Mouse (Mus musculus): Measurements from ENCODE around the gene Spint2. TPM values are rescaled to one million over a fixed set of nuclear protein-coding genes. Genes with fewer than 3 reads are reported as not detected.
"Not testable (repeated sequence)": the region's sequence is repeated elsewhere in the genome, so short reads cannot be mapped to it uniquely, and the experiment has no call there.

Gene Spint2
- total and polyA plus RNA-seq, 3 experiments, result 4.1 to 29.1 TPM; not detected in 1

- H3K79me2 ChIP-seq (replicated peaks; ENCODE audit: control insufficient read depth, extremely low read depth, insufficient read depth, poor library complexity, severe bottlenecking); H3K4me3 ChIP-seq (replicated peaks in 1 of 3; ENCODE audit: low read depth in 2 of 3, low read length in 2 of 3, poor library complexity in 1 of 3); dilution Hi-C loops (cut with MboI; ENCODE audit: extremely low pct_ligation_motif_present, extremely low pct_unique_long_range_greater_than_20kb, low sequenced_read_pairs); H3K4me2 ChIP-seq (ENCODE audit: insufficient read depth, low read depth, poor library complexity, severe bottlenecking); H3K36me3 ChIP-seq (replicated peaks in 1 of 2; ENCODE audit: control insufficient read depth in 1 of 2, insufficient read depth in 1 of 2, low read length in 1 of 2); H3K27ac ChIP-seq (ENCODE audit: insufficient read depth, low read depth); H3K9me3 ChIP-seq (replicated peaks; ENCODE audit: low read length); H3K27me3 ChIP-seq (replicated peaks); H3K9ac ChIP-seq (ENCODE audit: insufficient read depth, low read depth); DNase-seq (ENCODE audit: extremely low read depth): not testable (repeated sequence)
- in situ Hi-C loops (cut with MboI; ENCODE audit: low pct_ligation_motif_present, low pct_unique_long_range_greater_than_20kb, low sequenced_read_pairs), result loop anchor here (5.0 kb wide), 1 partner anchor 34 kb away; the partner anchor contains the start of gene 2200002D01Rik
- H3K4me1 ChIP-seq (ENCODE audit: control insufficient read depth in 1 of 2, insufficient read depth in 2 of 2), result peaks cover 0 to 10% of the 10 kb centered on the region in 2 experiments; a peak in 2 of 4 replicates
Measured at GRCm38 (mm10) chr7:29212775-29213560, 68.7 kb downstream of the Spint2 start.

DNA sequence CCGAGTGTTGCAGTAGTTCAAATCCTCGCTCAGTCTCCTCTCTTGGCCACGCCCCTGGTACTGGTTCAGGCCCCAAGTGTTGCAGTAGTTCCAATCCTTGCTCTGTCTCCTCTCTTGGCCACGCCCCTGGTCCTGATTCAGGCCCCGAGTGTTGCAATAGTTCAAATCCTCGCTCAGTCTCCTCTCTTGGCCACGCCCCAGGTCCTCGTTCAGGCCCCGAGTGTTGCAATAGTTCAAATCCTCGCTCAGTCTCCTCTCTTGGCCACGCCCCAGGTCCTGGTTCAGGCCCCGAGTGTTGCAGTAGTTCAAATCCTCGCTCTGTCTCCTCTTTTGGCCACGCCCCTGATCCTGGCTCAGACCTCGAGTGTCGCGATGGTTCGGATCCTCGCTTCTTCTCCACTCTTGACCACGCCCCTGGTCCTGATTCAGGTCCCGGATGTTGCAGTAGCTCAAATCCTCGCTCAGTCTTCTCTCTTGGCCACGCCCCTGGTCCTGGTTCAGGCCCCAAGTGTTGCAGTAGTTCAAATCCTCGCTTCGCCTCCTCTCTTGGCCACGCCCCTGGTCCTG, 69.4 kb downstream of the Spint2 start:
- peaks cover 9% of the 10 kb centered on the region for H3K9me3 ChIP-seq (replicated peaks; ENCODE audit: low read length)
- TF ChIP-seq POLR2AphosphoS2 (IDR thresholded peaks at IDR 0.05; ENCODE audit: low read depth, low read length), result no peak
- TF ChIP-seq RAD21 (IDR thresholded peaks at IDR 0.05; ENCODE audit: low read depth, low read length), result no peak
- TF ChIP-seq HCFC1 (IDR thresholded peaks at IDR 0.05; ENCODE audit: low read depth, low read length), result no peak
- TF ChIP-seq CHD1 (IDR thresholded peaks at IDR 0.05; ENCODE audit: low read depth, low read length), result no peak
- TF ChIP-seq E2F4 (IDR thresholded peaks at IDR 0.05; ENCODE audit: insufficient replicate concordance, low read depth, low read length), result no peak
- TF ChIP-seq MAZ (IDR thresholded peaks at IDR 0.05; ENCODE audit: low read depth, low read length), result no peak
- TF ChIP-seq NELFE (IDR thresholded peaks at IDR 0.05; ENCODE audit: low read depth, low read length), result no peak
- TF ChIP-seq MAFK (IDR thresholded peaks at IDR 0.05; ENCODE audit: insufficient replicate concordance, low read length), result no peak
- no peak for TF ChIP-seq USF2 (conservative IDR thresholded peaks at IDR 0.05; ENCODE audit: low read depth, low read length)
- TF ChIP-seq ZMIZ1 (IDR thresholded peaks at IDR 0.05; ENCODE audit: low read depth, low read length), result no peak
- TF ChIP-seq BHLHE40 (IDR thresholded peaks at IDR 0.05; ENCODE audit: low read depth, low read length), result no peak
- no peak for TF ChIP-seq RCOR1 (conservative IDR thresholded peaks at IDR 0.05; ENCODE audit: low read depth, low read length)
- H3K4me3 ChIP-seq (replicated peaks in 1 of 3; ENCODE audit: low read depth in 2 of 3, low read length in 2 of 3, poor library complexity in 1 of 3), result peak overlapping the region; percentile 40 to 52 (median 52)
- H3K79me2 ChIP-seq (replicated peaks; ENCODE audit: control insufficient read depth, extremely low read depth, insufficient read depth, poor library complexity, severe bottlenecking), result no peaks in the 10 kb centered on the region
- H3K4me2 ChIP-seq (ENCODE audit: insufficient read depth, low read depth, poor library complexity, severe bottlenecking), result no peak overlapping the region
- dilution Hi-C loops (cut with MboI; ENCODE audit: extremely low pct_ligation_motif_present, extremely low pct_unique_long_range_greater_than_20kb, low sequenced_read_pairs), result no loop called here
- peak overlapping the region; percentile 47 for H3K27ac ChIP-seq (ENCODE audit: insufficient read depth, low read depth)
- peaks cover 0 to 10% of the 10 kb centered on the region in 2 experiments; a peak in 2 of 4 replicates for H3K4me1 ChIP-seq (ENCODE audit: control insufficient read depth in 1 of 2, insufficient read depth in 2 of 2)
- H3K27me3 ChIP-seq (replicated peaks), result no peaks in the 10 kb centered on the region
- DNase-seq (ENCODE audit: extremely low read depth), result peak; percentile 74
- H3K36me3 ChIP-seq (replicated peaks in 1 of 2; ENCODE audit: control insufficient read depth in 1 of 2, insufficient read depth in 1 of 2, low read length in 1 of 2), result no peaks in the 10 kb centered on the region
- H3K9ac ChIP-seq (ENCODE audit: insufficient read depth, low read depth), result no peak overlapping the region
- in situ Hi-C loops (cut with MboI; ENCODE audit: low pct_ligation_motif_present, low pct_unique_long_range_greater_than_20kb, low sequenced_read_pairs), result loop anchor here (5.0 kb wide), 1 partner anchor 35 kb away; the partner anchor contains the start of gene 2200002D01Rik
